Mouse (Mus musculus): Measurements from ENCODE around the gene Sh2d4b.

Sh2d4b gene

GRCm38 (mm10) chr14:40905813-40906212 lies 12.7 kb upstream of the Sh2d4b start:
- no peak for DNase-seq

- no peak for DNase-seq
Observed at GRCm38 (mm10) chr14:40902307-40903055, 9.4 kb upstream of the Sh2d4b start.

DNA sequence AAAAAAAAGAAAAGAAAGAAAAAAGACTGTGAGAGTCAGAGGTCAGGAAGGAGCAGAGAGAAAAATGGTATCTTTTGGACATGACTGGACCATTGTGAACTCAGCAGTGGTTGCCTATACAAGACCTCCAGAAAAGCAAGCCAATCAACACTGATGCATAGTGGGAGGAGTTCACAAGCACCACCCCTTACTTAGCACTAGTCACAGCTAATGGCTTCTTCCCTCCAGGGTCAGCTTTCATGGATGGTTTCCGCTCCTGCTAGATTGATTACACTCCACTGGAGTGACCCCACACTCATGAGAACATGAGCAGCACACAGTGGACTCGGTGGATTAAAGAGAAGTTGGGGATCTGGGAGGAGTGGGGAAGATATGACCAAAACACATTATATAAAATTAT lies 7.2 kb upstream of the Sh2d4b start:
- no peak for DNase-seq

DNA sequence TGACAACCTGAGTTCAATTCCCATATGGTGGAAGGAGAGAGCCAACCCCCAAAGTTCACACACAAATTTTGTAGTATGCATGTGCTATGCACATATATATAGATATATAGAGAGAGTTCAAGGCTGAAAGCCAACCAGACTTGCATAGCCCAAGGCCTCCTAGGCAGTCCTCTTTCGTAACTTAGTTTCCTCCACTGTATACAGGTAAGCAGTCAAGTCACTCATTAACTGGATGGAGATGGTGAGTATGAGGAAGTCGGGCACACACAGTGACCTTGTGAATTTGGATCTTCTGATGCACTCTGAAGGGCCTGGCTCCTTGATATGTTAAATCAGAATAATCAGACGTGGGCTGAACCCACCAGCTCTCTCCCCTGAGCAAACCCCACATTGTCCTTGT lies 4.8 kb upstream of the Sh2d4b start:
- no peak for DNase-seq

GRCm38 (mm10) chr14:40895681-40896080 lies 2.6 kb upstream of the Sh2d4b start:
- DNase-seq, result no peak

DNA sequence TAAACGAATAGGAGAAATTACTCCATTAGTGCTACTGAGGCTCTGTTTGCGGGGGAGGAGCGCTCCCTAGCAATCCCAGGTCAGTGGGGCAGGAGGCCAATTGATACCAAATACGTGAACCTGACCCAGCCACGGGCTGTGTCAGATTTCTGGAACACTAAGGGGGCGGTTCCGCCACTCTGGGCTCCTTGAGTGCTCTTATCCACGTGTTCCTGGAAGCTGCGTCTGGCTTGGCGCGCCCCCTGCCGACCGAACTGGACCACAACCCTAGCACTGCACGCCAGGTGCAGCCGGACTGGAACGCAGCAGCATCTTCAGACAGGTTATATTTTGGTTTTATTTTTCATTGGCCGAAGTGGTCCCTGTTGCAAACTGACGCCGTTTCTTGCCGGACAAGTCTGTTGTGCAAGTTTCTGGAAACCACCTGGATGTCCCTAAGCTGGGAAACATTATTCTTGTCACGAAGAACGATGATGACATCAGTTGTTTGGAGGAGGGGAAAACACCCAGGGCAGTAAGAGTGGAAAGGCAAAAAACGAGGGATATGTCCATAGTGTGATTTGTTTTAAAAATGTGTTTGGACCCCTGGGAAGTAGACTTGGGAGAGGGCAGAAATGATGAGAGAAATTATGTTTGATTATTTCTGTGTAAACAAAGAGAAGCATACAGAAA lies 1.6 kb upstream of the Sh2d4b start:
- DNase-seq, result peak; percentile 84 to 88

GRCm38 (mm10) chr14:40893884-40894283 lies 818 bp upstream of the Sh2d4b start:
- DNase-seq, result no peak

- no peak for DNase-seq
Observed at GRCm38 (mm10) chr14:40892326-40892825, 690 bp downstream of the Sh2d4b start.

- DNase-seq, result no peak
Observed at GRCm38 (mm10) chr14:40891506-40891905, 1.6 kb downstream of the Sh2d4b start.

GRCm38 (mm10) chr14:40889704-40890103 lies 3.4 kb downstream of the Sh2d4b start:
- peak; percentile 32 to 41 for DNase-seq

- DNase-seq, result no peak
Observed at GRCm38 (mm10) chr14:40889181-40889580, 3.9 kb downstream of the Sh2d4b start.

DNA sequence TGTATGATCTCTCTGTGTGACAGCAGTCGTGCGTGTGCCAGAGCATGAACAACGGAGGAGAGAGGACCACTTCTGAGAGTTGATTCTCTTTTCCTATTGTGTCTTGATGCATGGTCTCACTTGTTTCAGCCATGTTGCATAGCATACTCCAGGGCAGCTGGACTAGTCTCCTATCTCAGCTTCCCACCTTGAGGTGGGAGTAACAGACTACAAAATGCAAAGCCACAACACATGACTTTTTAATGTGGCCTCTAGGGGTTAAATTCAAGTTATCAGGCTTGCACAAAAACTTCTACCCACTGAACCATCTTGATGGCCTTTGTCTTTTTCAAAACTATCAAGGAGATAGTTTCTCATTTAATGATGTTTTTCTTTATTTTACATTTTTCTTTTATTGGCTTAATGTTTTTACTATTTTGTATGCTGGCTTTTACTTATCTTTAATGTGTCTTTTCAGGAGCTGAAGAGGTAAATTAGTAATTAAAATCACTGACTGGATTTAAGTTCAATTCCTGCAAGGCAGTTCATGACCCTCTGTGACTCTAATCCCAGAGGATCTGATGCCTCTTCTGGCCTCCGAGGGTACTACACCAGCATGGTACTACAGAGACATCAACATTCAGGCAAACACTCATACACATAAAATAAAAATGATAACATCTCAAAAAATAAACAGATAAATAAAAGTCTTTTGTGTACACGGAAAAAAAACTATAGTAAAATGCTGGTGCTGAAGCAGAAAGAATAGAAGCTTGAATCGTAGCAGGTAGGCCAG lies 6.5 kb downstream of the Sh2d4b start:
- peak in 1 of 2 experiments; percentile 22 for DNase-seq

- DNase-seq, result no peak
Observed at GRCm38 (mm10) chr14:40885752-40886151, 7.3 kb downstream of the Sh2d4b start.

- peak; percentile 51 to 61 for DNase-seq
Observed at GRCm38 (mm10) chr14:40885225-40885624, 7.8 kb downstream of the Sh2d4b start.

GRCm38 (mm10) chr14:40874565-40874964 lies 18.5 kb downstream of the Sh2d4b start:
- no peak for DNase-seq

DNA sequence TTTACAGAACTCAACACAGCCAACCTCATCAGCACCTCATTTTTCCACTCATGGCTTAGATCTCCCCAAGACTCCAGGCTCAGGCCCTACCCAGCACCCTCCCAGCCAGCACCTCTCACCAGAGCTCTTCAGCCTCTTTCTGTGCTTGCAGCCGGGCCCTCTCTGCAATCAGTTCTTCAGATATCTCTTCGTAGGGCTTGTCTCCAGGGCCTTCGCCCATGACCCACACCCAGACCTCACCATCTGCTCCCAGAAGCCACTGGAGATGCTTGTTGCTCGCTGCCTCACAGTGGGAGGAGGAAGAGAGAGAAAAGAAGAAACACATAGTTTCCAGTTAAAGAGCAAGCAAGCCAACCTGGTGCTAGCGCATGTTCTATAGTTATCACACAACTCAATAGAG lies 19.1 kb downstream of the Sh2d4b start:
- DNase-seq, result no peak

GRCm38 (mm10) chr14:40870598-40870997 lies 22.5 kb downstream of the Sh2d4b start:
- DNase-seq, result no peak

DNA sequence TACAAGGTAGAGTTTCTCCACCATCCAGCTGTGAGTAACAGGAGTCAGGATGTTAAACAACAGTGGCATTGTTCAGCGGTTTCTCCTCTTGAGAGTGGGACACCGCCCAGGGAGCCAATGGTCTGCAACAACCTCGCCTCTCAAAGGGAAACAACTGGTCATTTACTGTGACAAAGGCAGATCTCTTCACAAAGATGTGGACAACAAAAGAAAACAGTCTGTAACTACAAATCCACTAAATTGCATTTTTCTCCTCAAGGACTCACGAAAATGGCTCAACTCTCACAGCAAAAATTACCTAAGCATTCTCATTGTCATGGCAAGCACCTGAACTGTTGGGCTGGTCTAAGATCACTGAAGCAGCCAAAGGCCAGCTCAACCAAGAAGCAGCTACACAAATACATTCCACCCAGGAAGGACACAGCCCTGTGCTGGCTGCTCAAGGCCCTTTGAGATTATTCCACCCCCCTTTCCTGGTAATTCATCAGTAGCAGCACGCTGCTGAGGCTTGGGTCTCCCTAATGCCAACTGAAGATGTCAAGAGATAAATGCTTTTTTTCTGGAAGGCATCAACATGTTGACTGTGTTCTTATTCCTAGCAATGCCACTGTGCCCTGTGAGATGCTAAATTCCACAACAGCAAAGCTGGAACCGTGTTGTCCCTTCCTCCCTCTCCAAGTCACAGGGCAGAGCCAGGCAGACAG lies 28.1 kb downstream of the Sh2d4b start:
- no peak for DNase-seq

DNA sequence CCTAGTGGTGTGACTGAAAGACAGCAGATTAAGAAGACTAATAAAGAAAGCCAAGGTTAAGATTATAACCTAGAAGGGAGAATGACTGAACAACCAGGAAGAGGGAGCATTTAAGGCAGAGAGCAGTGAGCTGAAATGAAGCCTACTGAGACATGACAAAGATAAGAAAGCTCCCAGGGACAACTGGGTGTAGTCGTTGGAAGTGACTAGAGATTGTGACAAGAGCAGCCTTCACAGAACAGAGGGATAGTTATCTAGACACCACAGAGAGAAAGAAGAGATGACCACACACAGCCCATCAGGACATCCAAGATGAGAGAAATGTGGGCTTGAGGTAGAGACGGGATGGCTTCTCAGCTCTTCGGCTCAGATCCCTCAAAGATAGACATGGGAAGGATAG lies 29.4 kb downstream of the Sh2d4b start:
- DNase-seq, result no peak

- no peak for DNase-seq
Observed at GRCm38 (mm10) chr14:40863022-40863421, 30.0 kb downstream of the Sh2d4b start.

- DNase-seq, result no peak
Observed at GRCm38 (mm10) chr14:40852978-40853377, 40.1 kb downstream of the Sh2d4b start.

- no peak for DNase-seq
Observed at GRCm38 (mm10) chr14:40837397-40837796, 55.7 kb downstream of the Sh2d4b start.

DNA sequence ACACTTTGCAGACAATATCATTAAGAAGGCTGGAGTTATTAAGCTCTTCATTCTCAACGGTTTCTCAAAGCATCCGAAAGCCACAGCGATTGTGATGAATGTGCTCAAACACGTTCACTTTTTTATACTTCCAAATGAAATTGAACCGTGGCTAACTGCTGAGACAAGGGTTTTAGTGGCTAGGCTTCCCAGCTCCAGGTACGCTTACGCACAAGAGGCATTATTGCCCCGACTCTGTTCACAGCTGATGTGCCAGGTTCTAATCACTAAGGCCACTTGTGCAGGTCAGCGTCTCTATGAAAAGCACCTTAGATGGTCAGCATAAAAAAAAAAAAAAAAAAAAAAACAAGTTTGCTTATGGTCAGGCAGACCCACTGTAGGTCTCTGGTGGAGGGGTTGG lies 62.6 kb downstream of the Sh2d4b start:
- no peak for DNase-seq

Measured in lung, adult 18-20 months (tissue).